Mouse (Mus musculus) heart, postnatal 0 days (tissue): ENCODE results near the gene Mknk1. TPM values are rescaled to one million over a fixed set of nuclear protein-coding genes. Genes with fewer than 3 reads are reported as not detected.

Source experiments
- ATAC-seq: fragments of 200-750 bp; cut with Nextera tagmentation; 2 replicates; pipeline ENCODE4 v1.8.0; 2017; ENCODE audit warnings: low read depth, moderate number of reproducible peaks, moderate library complexity; ENCODE audit not compliant: insufficient read depth
- DNase-seq: peaks from one replicate; pipeline ENCODE4 v3.0.0-alpha.2; 2016; ENCODE audit warnings: low spot score
- H3K27ac ChIP-seq: fragments of 300-500 bp; sonication (generic); 2 replicates; pipeline ENCODE4 v1.5.1; 2014; ENCODE audit warnings: low read depth, mild to moderate bottlenecking
- H3K27me3 ChIP-seq: fragments of 300-500 bp; sonication (generic); 2 replicates; pipeline ENCODE4 v1.6.1; 2014; ENCODE audit warnings: low read length, mixed read lengths; ENCODE audit not compliant: control insufficient read depth, insufficient read depth
- H3K36me3 ChIP-seq: fragments of 300-500 bp; sonication (generic); replicated peaks from 2 replicates; pipeline ENCODE4 v1.6.1; 2014; ENCODE audit warnings: low read length, mixed read lengths; ENCODE audit not compliant: control insufficient read depth, insufficient read depth
- H3K4me1 ChIP-seq: fragments of 300-500 bp; sonication (generic); 2 replicates; pipeline ENCODE4 v1.6.1; 2014; ENCODE audit warnings: antibody characterized with exemption; ENCODE audit not compliant: control insufficient read depth, insufficient read depth
- H3K4me2 ChIP-seq: fragments of 300-500 bp; sonication (generic); 2 replicates; pipeline ENCODE4 v1.6.1; 2014; ENCODE audit warnings: low read depth, mild to moderate bottlenecking, low read length, moderate library complexity
- H3K4me3 ChIP-seq: fragments of 300-500 bp; sonication (generic); 2 replicates; pipeline ENCODE4 v1.5.1; 2014; ENCODE audit warnings: low read depth, low read length
- H3K9ac ChIP-seq: fragments of 300-500 bp; sonication (generic); replicated peaks from 2 replicates; pipeline ENCODE4 v1.6.1; 2014; ENCODE audit warnings: low read depth, low read length, mixed read lengths
- H3K9me3 ChIP-seq: fragments of 300-500 bp; sonication (generic); replicated peaks from 2 replicates; pipeline ENCODE4 v1.6.1; 2016; ENCODE audit warnings: low read length; ENCODE audit not compliant: control insufficient read depth
- CTCF ChIP-seq: IDR thresholded peaks from 2 replicates; pipeline ENCODE4 v1.5.1; 2016; ENCODE audit warnings: antibody characterized with exemption, control low read depth, low read depth
- EP300 ChIP-seq: IDR thresholded peaks from 2 replicates; pipeline ENCODE4 v1.6.1; 2016; ENCODE audit warnings: antibody characterized with exemption, low read depth
- WGBS: fragments of 180-500 bp; shearing (Covaris S2); extraction: QIAGEN DNeasy Blood & Tissue Kit; methylation state at CpG from one replicate; pipeline ENCODE4 v1.1.7; 2014; 5-methylcytosine and 5-hydroxymethylcytosine counted together
- polyA plus RNA-seq: library from polyadenylated mRNA; unstranded; fragments of >200 nt; fragmentation: Nextera tagmentation; extraction: Ambion mirVana; gene quantifications from 2 replicates; pipeline ENCODE4 v1.2.1, GENCODE M21; 2015
- total RNA-seq: library from RNA; depleted of rRNA; stranded (reverse); fragments of >200 nt; gene quantifications from 2 replicates; pipeline ENCODE4 v1.2.3, GENCODE M21; 2014; ENCODE audit warnings: low replicate concordance

Gene Mknk1
- total and polyA plus RNA-seq, 2 experiments from 2014 or later: 15.4 to 15.5 TPM

DNA sequence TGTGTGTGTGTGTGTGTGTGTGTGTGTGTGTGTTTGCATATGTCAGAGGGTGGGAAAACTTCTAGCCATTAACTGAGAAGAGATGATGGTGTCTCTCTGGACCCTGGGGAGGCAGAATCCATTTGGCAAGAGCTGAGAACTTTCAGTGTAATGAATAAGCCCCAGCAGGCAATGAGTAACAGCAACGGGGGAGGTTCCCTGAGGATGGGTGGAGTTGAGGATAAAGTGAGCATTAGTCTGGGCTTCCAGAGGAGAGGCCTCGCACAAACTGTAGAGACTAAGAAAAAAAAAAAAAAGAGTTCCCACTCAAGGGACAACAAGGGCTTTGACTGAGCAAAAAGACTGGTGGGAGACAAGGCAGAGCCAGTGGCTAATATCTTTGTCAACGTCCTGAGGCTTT, 55.3 kb downstream of the Mknk1 start:
- Histone ChIP-seq H3K27me3 (peaks cover 69% of the 10 kb centered on the region), H3K4me2 (no peak overlapping the region), H3K4me1 (peaks cover 10% of the 10 kb centered on the region), H3K27ac (no peak overlapping the region), H3K4me3 (no peak overlapping the region), H3K9ac (no peak overlapping the region), H3K36me3 (no peaks in the 10 kb centered on the region), H3K9me3 (no peaks in the 10 kb centered on the region)
- no peak for DNase-seq
- TF ChIP-seq CTCF: no peak
- TF ChIP-seq EP300: no peak
- ATAC-seq: no peak
- WGBS: 8% methylated on average over 3 of the region's 3 CpGs

DNA sequence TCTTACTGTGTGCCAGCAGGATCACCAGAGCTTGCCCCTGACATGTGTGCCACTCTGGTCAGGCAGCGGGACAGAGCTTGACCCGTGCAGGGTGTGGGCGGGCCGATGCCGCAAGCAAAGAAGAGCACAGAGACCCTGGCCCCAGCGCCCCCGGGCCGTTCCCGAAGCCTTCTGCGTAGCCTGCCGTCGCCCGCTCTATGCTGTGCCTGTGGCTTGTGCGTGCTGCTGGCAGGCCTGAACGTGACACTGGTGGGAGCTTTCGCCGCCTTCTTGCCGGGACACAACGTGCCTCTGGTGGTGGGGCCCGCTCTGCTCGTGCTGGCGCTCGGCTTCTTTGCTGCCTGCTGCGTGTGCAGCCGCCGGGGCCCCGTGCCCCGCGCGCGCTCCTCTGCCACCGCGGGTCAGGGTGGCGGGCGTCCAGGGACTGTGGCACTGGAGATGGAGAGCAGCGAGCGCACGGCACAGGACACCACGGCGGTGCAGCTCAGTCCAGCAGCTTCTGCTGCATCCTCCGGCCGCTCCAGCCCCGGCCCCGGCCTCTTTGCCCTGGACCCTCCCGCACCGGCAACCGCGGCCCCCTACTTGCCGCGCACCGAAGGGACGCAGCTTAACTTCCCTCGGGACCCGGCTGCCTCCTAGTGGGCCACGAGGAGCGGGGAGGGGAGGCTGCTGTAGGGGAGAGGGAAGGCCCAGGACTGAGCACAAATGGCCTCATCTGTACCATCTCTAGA, 59.1 kb downstream of the Mknk1 start:
- peak; percentile 40 for ATAC-seq

DNA sequence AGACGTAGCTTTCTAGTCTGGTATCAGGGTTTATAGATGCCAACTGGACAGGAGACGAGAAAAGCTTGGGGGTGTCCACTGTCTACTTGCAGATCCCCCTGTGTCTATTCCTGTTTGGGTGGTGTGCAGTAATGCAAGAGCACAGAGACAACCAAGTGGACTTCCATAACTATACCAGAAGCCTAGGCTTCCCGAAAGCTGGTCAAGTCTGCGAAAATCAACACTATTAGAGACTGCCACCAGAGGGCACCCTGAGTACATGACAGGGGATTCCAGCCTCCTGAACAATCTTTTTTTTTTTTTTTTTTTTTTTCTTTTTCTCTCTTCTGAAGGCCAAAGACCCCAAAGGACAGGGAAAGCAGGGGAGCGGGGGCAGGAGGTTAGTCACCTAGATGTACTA, 63.8 kb downstream of the Mknk1 start:
- no peak for ATAC-seq
- no peak overlapping the region for H3K9ac ChIP-seq
- H3K4me3 ChIP-seq: no peak overlapping the region
- no peaks in the 10 kb centered on the region for H3K36me3 ChIP-seq
- TF ChIP-seq CTCF: peak; percentile 78
- no peak for TF ChIP-seq EP300
- H3K27me3 ChIP-seq: peaks cover 68% of the 10 kb centered on the region
- H3K4me1 ChIP-seq: peaks cover 6% of the 10 kb centered on the region
- H3K9me3 ChIP-seq: no peaks in the 10 kb centered on the region
- DNase-seq: peak; percentile 33
- no peak overlapping the region for H3K27ac ChIP-seq
- H3K4me2 ChIP-seq: no peak overlapping the region
- 17% methylated on average over 5 of the region's 5 CpGs for WGBS

More for the DNA sequence above, 59.1 kb downstream of the Mknk1 start:
- no peaks in the 10 kb centered on the region for H3K9me3 ChIP-seq
- H3K27ac ChIP-seq: no peak overlapping the region
- WGBS: 2% methylated on average over 53 of the region's 56 CpGs
- peaks cover 6% of the 10 kb centered on the region for H3K4me1 ChIP-seq
- TF ChIP-seq CTCF (peak; percentile 33), EP300 (no peak)
- H3K4me2 ChIP-seq: peak overlapping the region; percentile 62
- no peak overlapping the region; the same call in 1 of the 2 replicates for H3K9ac ChIP-seq
- DNase-seq: no peak
- H3K4me3 ChIP-seq: peak overlapping the region; percentile 41
- no peaks in the 10 kb centered on the region for H3K36me3 ChIP-seq
- H3K27me3 ChIP-seq: peaks cover 69% of the 10 kb centered on the region

DNA sequence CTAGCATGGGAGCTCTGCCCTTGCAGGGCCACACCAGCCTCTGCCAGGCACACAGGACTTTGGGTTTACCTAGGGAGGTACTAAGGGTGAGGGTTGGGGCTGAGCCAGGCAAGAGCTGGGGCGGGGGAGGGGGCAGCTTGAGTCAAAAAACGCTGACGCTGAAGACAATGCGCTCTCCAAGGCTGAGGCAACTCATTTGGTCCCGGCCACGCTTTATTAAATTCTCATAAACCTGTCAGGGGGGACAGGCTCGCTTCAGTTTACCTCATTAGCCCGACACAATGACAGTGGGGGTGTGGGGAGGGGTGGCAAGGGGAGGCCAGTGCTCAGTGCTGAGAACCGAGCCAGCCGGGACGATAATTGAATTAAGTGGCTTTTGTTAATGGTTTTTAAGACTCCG, 65.4 kb downstream of the Mknk1 start:
- DNase-seq: no peak
- H3K27me3 ChIP-seq: peaks cover 56% of the 10 kb centered on the region
- H3K4me2 ChIP-seq: no peak overlapping the region
- H3K9ac ChIP-seq: no peak overlapping the region
- TF ChIP-seq EP300 (no peak), CTCF (no peak)
- ATAC-seq: no peak
- no peaks in the 10 kb centered on the region for H3K9me3 ChIP-seq
- 24% methylated on average over 12 of the region's 12 CpGs for WGBS
- no peaks in the 10 kb centered on the region for H3K36me3 ChIP-seq
- H3K27ac ChIP-seq: no peak overlapping the region
- no peak overlapping the region for H3K4me3 ChIP-seq
- H3K4me1 ChIP-seq: no peaks in the 10 kb centered on the region

DNA sequence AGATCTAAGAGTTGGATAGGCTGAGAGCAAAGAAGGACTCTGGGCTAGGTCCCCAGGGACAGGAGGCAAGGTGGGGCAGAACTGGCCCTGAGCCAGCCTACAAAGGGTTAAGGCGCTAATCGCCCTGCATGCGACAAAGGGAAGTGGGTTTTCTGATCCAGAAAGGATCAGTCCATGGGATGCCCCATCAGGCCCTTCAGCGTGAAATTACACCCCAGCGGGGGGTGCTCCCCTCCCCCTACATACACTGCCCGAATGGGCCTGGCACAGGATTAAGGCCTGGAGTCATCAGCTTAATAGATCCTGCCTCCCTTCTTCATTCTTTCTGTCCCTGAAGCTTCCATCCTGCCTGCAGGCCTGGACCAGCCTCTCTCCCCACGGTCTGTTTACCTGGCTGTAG, 66.7 kb downstream of the Mknk1 start:
- Histone ChIP-seq H3K4me3 (no peak overlapping the region), H3K36me3 (no peaks in the 10 kb centered on the region), H3K4me1 (no peaks in the 10 kb centered on the region), H3K27me3 (peaks cover 53% of the 10 kb centered on the region), H3K9me3 (no peaks in the 10 kb centered on the region), H3K9ac (no peak overlapping the region), H3K27ac (no peak overlapping the region), H3K4me2 (no peak overlapping the region)
- DNase-seq: no peak
- ATAC-seq: no peak
- TF ChIP-seq CTCF: no peak
- TF ChIP-seq EP300: no peak
- 19% methylated on average over 7 of the region's 7 CpGs for WGBS

DNA sequence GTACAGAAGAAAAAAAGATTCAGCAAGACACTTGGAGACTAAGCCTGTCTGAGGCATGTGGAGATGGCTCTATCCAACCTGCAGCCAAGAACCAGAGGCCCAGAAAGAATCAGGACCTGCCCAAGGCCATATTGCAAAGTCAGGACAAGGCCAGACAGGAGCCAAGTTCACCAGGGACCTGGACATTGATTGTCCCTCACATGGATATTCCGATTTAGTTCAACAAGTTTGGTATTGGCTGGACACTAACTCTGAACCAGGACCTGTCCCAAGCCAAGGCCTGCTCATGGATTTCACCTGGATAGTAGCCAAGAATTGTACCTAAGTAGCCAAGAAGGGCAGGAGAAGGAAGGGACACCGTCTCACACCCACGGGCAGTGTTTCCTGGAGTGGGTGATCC, 67.8 kb downstream of the Mknk1 start:
- no peak for DNase-seq
- no peak for ATAC-seq
- 73% methylated on average over 3 of the region's 3 CpGs for WGBS
- Histone ChIP-seq H3K9me3 (no peaks in the 10 kb centered on the region), H3K36me3 (no peaks in the 10 kb centered on the region), H3K27me3 (peaks cover 44% of the 10 kb centered on the region), H3K4me2 (no peak overlapping the region), H3K4me3 (no peak overlapping the region), H3K27ac (no peak overlapping the region), H3K9ac (no peak overlapping the region), H3K4me1 (no peaks in the 10 kb centered on the region)
- TF ChIP-seq EP300 (no peak), CTCF (no peak)
